Mouse (Mus musculus) stomach, postnatal 0 days (tissue): Measurements from ENCODE around the gene Myo1a.
A peak's percentile ranks its signal among the peaks of the same experiment; 100 is the strongest.

ENCODE experiments used
- CTCF ChIP-seq: IDR thresholded peaks from 2 replicates; pipeline ENCODE4 v1.5.1; 2016; ENCODE audit warnings: antibody characterized with exemption, low read depth, mild to moderate bottlenecking, moderate library complexity
- EP300 ChIP-seq: optimal IDR thresholded peaks from 2 replicates; pipeline ENCODE3; 2016; ENCODE audit warnings: antibody characterized with exemption

GRCm38 (mm10) chr10:127744661-127745060 lies 39.7 kb downstream of the Myo1a start:
- TF ChIP-seq EP300 (no peak), CTCF (peak; percentile 73)
